Mouse (Mus musculus): Measurements from ENCODE around the gene Sorl1. TPM values are rescaled to one million over a fixed set of nuclear protein-coding genes. Genes with fewer than 3 reads are reported as not detected.

The Sorl1 gene
- polyA plus RNA-seq, 1 experiment from 2014 or later: 9.6 TPM

DNA sequence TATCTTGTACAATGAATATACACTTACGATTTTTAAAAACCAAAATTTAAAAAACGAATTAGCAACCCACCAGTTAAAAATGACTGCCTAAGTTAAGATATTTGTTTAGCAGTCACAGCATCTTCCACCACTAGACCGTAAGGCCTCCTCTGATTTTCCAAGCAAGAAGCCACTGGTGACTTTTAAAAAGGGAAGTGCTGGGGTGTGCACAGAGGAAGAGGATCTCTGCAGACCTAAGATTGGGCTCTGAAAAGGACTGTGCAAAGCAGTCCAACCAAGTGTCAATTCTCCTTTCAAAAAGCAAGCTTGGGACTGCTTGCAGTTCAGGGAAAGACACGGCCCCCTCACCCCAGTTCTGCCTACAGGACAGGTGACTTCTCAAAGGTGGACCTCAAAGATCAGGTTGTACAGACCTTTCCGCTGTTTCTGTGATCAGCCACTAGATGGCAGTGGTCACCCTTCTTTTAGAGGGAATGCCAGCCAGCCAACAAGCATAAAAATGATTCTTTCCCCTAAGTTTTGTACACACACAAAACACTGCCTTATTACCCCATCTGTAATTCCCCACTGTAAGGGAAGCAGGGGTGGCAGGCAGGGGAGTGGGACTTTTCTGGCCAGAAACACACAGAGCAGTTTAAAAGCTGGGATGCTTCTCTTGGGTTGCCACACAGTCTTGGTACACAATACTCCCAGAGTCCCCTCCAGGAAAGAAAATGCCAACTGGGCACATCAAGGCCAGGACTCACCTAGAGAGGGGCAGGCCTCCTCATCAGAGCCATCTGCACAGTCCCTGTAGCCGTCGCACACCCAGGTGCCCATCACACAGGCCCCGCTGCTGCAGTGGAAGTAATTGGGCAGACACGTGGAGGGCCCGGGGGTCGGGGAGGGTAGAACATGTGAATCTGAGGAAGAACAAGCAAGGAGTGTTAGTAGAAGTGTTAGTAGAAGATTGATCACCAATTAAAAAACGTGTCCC is 124.3 kb downstream of the Sorl1 start:
- 0 out of 2 replicates have a peak, but pooled peaks cover 3% of the 10 kb centered on the region for H3K27me3 ChIP-seq (replicated peaks)
- no peak overlapping the region for H3K9ac ChIP-seq
- no peaks in the 10 kb centered on the region; the same call in 1 of the 2 replicates for H3K4me1 ChIP-seq (replicated peaks)
- WGBS: 68% methylated on average over 12 of the region's 12 CpGs
- no peak overlapping the region for H3K4me2 ChIP-seq
- no peaks in the 10 kb centered on the region for H3K36me3 ChIP-seq
- H3K4me3 ChIP-seq: no peak overlapping the region
- H3K27ac ChIP-seq (ENCODE audit: poor library complexity, severe bottlenecking): no peak overlapping the region
- ATAC-seq (ENCODE audit: insufficient number of reproducible peaks, low FRiP score): no peak
- H3K9me3 ChIP-seq (replicated peaks): no peaks in the 10 kb centered on the region

DNA sequence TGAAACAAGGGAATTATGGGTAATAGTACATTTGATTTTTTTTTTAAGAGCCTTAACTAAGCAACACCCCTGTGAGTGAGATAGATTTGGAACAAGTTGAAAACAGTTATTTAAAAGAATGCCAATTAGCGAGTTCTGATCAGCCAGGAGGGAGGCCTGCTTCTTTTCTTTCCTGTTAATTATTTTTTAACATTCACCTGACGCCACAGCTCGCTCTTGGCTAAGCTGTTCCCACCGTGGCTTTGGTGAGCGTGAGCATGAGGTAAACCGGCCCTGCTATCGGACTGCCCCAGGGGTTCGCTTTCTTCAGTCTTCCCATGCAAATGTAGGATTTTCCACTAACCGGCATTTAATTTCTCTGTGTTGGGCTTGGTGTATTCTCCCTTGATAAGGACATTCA is 128.8 kb downstream of the Sorl1 start:
- 90% methylated on average over 9 of the region's 9 CpGs for WGBS
- H3K9ac ChIP-seq: no peak overlapping the region
- H3K9me3 ChIP-seq (replicated peaks): no peaks in the 10 kb centered on the region
- no peak for ATAC-seq (ENCODE audit: insufficient number of reproducible peaks, low FRiP score)
- no peak overlapping the region for H3K4me3 ChIP-seq
- H3K4me2 ChIP-seq: no peak overlapping the region
- H3K36me3 ChIP-seq: no peaks in the 10 kb centered on the region; the same call in 1 of the 2 replicates
- H3K27me3 ChIP-seq (replicated peaks): 0 out of 2 replicates have a peak, but pooled peaks cover 3% of the 10 kb centered on the region
- no peaks in the 10 kb centered on the region for H3K4me1 ChIP-seq (replicated peaks)
- no peak overlapping the region for H3K27ac ChIP-seq (ENCODE audit: poor library complexity, severe bottlenecking)

DNA sequence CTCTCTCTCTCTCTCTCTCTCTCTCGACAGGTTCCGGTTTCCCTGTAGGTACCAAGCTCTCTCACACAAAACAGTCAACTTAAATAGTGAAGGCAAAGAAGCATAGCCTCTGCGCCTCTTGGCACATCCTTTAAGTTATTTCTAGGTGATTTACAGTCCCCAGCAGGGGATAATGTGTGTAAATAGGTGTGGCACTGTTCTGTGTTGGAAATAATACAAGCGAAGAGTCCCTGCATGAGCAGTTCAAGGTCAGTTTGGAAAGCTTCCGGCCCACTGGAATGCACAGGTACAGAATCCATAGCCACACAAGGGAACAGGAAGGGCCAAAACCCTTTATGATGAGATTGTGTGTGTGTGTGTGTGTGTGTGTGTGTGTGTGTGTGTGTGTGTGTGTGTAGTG is 130.3 kb downstream of the Sorl1 start:
- Histone ChIP-seq H3K27ac (ENCODE audit: poor library complexity, severe bottlenecking) (no peak overlapping the region), H3K27me3 (replicated peaks) (0 out of 2 replicates have a peak, but pooled peaks cover 3% of the 10 kb centered on the region), H3K4me3 (no peak overlapping the region), H3K9ac (no peak overlapping the region), H3K4me1 (replicated peaks) (no peaks in the 10 kb centered on the region), H3K9me3 (replicated peaks) (no peaks in the 10 kb centered on the region), H3K4me2 (no peak overlapping the region), H3K36me3 (no peaks in the 10 kb centered on the region; the same call in 1 of the 2 replicates)
- 84% methylated on average over 5 of the region's 5 CpGs for WGBS
- no peak for ATAC-seq (ENCODE audit: insufficient number of reproducible peaks, low FRiP score)

DNA sequence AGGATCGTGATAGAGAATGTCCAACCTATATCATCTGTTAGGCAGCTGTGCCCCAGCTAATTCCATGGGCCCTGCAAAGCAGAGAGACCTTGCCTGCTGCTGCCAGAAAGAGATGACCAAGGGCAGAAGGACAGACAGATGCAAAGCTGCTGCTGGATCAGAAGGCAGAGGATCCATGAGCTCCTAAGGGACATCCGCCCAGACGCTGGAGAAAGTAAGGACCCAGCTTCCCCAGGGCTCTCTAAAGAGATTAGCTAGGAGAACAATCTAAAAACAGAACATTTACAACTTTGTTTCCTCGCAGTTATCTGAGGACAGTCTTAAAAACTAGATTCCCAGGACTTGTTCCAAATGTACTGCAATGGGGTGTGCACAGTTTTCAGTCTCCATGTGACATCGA is 131.3 kb downstream of the Sorl1 start:
- H3K4me2 ChIP-seq: no peak overlapping the region
- no peak overlapping the region for H3K4me3 ChIP-seq
- ATAC-seq (ENCODE audit: insufficient number of reproducible peaks, low FRiP score): no peak
- no peak overlapping the region for H3K9ac ChIP-seq
- H3K36me3 ChIP-seq: no peaks in the 10 kb centered on the region; the same call in 1 of the 2 replicates
- H3K9me3 ChIP-seq (replicated peaks): no peaks in the 10 kb centered on the region
- no peak overlapping the region for H3K27ac ChIP-seq (ENCODE audit: poor library complexity, severe bottlenecking)
- H3K4me1 ChIP-seq (replicated peaks): no peaks in the 10 kb centered on the region
- 62% methylated on average over 5 of the region's 5 CpGs for WGBS
- H3K27me3 ChIP-seq (replicated peaks): no peaks in the 10 kb centered on the region

DNA sequence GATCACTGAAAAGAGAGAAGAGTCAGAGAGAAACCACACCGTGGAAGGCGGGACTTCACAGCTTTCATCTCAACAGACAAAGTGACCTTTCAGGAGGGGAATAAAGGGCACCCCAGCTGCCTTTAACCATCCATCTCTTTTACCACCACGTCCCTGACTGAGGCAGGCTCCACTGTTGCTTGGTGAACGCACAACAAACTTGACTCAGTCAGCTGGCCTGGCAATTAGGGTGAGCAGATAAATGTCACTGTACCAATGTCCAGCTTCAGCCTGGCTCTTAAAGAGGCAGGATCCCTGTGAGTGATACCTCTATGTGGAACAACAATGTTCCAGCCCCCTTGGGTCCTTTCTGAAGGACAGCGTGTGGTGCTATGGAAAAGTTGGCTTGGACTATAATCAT is 138.5 kb downstream of the Sorl1 start:
- 0 out of 2 replicates have a peak, but pooled peaks cover 6% of the 10 kb centered on the region for H3K36me3 ChIP-seq
- H3K27me3 ChIP-seq (replicated peaks): no peaks in the 10 kb centered on the region
- H3K9me3 ChIP-seq (replicated peaks): no peaks in the 10 kb centered on the region
- no peak overlapping the region for H3K27ac ChIP-seq (ENCODE audit: poor library complexity, severe bottlenecking)
- peaks cover 23% of the 10 kb centered on the region for H3K4me1 ChIP-seq (replicated peaks)
- no peak for ATAC-seq (ENCODE audit: insufficient number of reproducible peaks, low FRiP score)
- no peak overlapping the region for H3K4me2 ChIP-seq
- WGBS: 64% methylated on average over 5 of the region's 5 CpGs
- H3K4me3 ChIP-seq: no peak overlapping the region
- H3K9ac ChIP-seq: no peak overlapping the region

DNA sequence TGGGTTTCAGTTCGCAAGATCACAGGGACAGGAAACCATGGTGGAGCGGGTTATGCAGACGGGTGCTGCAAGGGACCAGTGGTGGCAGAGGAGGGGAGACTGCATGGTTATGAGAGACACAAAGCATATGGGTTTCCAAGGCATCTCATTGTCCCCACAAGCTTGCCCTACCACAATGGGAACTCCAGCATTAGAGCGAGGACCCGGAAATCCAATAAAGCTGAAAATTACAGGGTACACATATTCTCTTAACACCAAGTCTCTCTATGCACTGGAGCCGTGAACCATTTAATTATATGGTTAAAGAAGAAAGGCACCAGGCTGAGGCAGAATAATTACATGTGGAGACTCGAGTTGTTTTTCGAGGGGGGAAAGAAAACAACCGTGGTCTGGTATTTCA is 139.0 kb downstream of the Sorl1 start:
- H3K4me3 ChIP-seq: no peak overlapping the region
- H3K27me3 ChIP-seq (replicated peaks): no peaks in the 10 kb centered on the region
- peaks cover 24% of the 10 kb centered on the region for H3K4me1 ChIP-seq (replicated peaks)
- no peak overlapping the region for H3K4me2 ChIP-seq
- H3K9ac ChIP-seq: no peak overlapping the region
- H3K36me3 ChIP-seq: 0 out of 2 replicates have a peak, but pooled peaks cover 6% of the 10 kb centered on the region
- WGBS: 74% methylated on average over 9 of the region's 9 CpGs
- ATAC-seq (ENCODE audit: insufficient number of reproducible peaks, low FRiP score): no peak
- H3K27ac ChIP-seq (ENCODE audit: poor library complexity, severe bottlenecking): no peak overlapping the region
- no peaks in the 10 kb centered on the region for H3K9me3 ChIP-seq (replicated peaks)

DNA sequence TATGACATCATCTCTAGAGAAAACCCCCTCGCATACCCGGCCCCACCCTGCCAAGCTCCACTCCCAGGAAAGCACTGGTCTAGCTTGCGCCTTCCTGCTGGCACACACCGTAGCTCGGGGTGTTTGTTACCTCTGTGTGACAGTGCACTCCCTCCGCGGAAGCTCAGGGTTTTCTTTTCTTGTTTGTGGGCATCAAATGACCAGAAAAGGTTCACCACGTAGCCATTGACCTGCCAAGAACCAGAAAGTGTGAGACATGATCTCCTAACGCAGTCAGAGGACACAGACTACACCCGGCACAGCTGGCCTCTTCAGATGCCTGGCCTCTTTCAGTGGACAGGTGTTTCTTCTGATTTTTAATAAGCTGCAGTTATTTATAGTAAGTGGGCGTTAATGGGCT is 139.8 kb downstream of the Sorl1 start:
- Histone ChIP-seq H3K27ac (ENCODE audit: poor library complexity, severe bottlenecking) (no peak overlapping the region), H3K27me3 (replicated peaks) (no peaks in the 10 kb centered on the region), H3K9me3 (replicated peaks) (no peaks in the 10 kb centered on the region), H3K36me3 (0 out of 2 replicates have a peak, but pooled peaks cover 6% of the 10 kb centered on the region), H3K4me3 (no peak overlapping the region), H3K4me1 (replicated peaks) (peaks cover 24% of the 10 kb centered on the region), H3K9ac (no peak overlapping the region), H3K4me2 (no peak overlapping the region)
- no peak for ATAC-seq (ENCODE audit: insufficient number of reproducible peaks, low FRiP score)
- WGBS: 80% methylated on average over 11 of the region's 11 CpGs

DNA sequence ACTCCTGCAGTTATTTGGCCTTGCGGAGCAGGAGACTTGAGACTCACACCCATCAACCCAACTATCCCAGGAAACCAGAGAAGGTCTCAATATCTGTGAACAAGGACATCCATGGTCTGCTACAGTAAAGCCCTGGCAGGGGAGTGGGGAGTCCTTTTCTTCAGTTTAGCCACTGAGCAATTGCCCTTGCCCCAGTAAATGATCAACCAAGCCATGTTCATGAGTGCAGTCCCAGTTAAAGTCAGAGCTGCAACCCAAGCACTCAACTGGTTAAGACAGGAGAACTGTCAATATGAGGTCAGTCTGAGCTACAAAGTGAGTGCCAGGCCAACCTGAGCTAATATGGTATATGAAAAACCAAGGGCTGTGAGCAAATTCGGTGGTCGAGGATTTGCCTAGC is 140.8 kb downstream of the Sorl1 start:
- WGBS: 92% methylated on average over 3 of the region's 3 CpGs
- ATAC-seq (ENCODE audit: insufficient number of reproducible peaks, low FRiP score): no peak

DNA sequence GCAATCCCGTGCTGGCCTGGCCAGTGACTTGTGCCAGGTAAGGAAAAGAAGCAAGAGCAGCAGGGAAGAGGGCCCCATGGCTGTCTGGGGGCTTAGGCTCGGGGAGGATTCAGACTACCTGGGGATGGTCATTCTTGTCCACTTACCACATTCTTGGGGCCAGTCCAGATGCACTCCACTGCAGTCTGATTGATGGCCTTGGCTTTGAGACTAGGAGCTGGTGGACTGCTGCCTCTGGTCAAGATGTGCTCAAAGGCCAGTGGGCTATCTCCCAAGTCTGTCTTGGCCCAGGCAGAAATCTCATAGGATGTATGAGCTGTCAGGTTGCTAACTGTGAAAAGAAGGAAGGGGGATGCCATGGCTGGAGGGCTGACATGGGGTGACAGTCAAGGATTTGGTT is 141.3 kb downstream of the Sorl1 start:
- Histone ChIP-seq H3K4me1 (replicated peaks) (peaks cover 35% of the 10 kb centered on the region), H3K27ac (ENCODE audit: poor library complexity, severe bottlenecking) (no peak overlapping the region), H3K36me3 (0 out of 2 replicates have a peak, but pooled peaks cover 6% of the 10 kb centered on the region), H3K9me3 (replicated peaks) (0 out of 2 replicates have a peak, but pooled peaks cover 2% of the 10 kb centered on the region), H3K9ac (no peak overlapping the region), H3K4me2 (no peak overlapping the region), H3K27me3 (replicated peaks) (no peaks in the 10 kb centered on the region), H3K4me3 (no peak overlapping the region)
- WGBS: 76% methylated on average over 2 of the region's 2 CpGs
- ATAC-seq (ENCODE audit: insufficient number of reproducible peaks, low FRiP score): no peak

More for the DNA sequence above, 140.8 kb downstream of the Sorl1 start:
- H3K9ac ChIP-seq: no peak overlapping the region
- no peak overlapping the region for H3K4me2 ChIP-seq
- no peak overlapping the region for H3K27ac ChIP-seq (ENCODE audit: poor library complexity, severe bottlenecking)
- 0 out of 2 replicates have a peak, but pooled peaks cover 6% of the 10 kb centered on the region for H3K36me3 ChIP-seq
- H3K4me1 ChIP-seq (replicated peaks): peaks cover 34% of the 10 kb centered on the region
- no peak overlapping the region for H3K4me3 ChIP-seq
- H3K9me3 ChIP-seq (replicated peaks): no peaks in the 10 kb centered on the region
- no peaks in the 10 kb centered on the region for H3K27me3 ChIP-seq (replicated peaks)

DNA sequence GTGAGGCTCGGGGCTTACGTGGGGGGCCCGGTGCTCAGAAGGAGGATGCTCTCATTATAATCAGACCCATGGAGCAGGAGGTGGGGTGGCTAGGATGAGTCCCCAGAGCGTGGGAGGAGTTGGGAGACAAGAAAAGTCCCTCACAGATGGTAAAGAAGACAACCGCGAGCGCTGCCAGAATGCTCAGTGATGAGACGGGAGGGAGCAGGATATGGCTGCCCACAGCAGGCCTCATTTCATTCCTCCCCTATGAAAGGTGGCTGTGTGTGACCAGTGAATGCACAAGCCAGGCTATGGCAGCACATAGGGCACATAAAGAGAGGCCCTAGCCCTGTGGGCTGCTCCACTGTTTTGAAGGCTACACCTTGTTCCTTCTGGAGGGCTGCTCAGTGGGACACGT is 142.1 kb downstream of the Sorl1 start:
- peaks cover 11% of the 10 kb centered on the region; the same call in 1 of the 2 replicates for H3K36me3 ChIP-seq
- H3K27me3 ChIP-seq (replicated peaks): no peaks in the 10 kb centered on the region
- peaks cover 7% of the 10 kb centered on the region; the same call in 1 of the 2 replicates for H3K9me3 ChIP-seq (replicated peaks)
- ATAC-seq (ENCODE audit: insufficient number of reproducible peaks, low FRiP score): no peak
- H3K27ac ChIP-seq (ENCODE audit: poor library complexity, severe bottlenecking): no peak overlapping the region
- H3K4me3 ChIP-seq: no peak overlapping the region
- H3K4me1 ChIP-seq (replicated peaks): peaks cover 35% of the 10 kb centered on the region
- H3K9ac ChIP-seq: no peak overlapping the region
- H3K4me2 ChIP-seq: no peak overlapping the region
- WGBS: 88% methylated on average over 9 of the region's 9 CpGs

DNA sequence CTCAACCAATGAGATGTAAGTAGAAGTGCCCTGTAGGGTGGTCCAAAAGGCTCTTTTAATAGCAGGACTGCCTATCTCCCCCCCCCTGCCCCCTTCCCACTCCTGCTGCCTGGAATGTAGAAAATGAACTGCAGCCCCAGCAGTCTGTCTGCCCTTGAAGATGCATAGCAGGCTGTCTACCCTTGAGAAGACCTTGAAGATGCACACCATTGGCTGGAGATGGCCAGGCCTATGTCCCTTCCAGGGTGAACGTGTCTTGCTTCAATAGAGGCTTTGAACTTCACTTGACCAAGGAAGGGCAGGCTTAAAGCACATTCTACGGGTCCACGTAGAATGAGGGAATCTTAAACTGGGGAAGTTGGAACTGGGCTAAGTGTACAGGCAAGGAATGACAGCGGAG is 142.8 kb downstream of the Sorl1 start:
- peaks cover 7% of the 10 kb centered on the region; the same call in 1 of the 2 replicates for H3K9me3 ChIP-seq (replicated peaks)
- ATAC-seq (ENCODE audit: insufficient number of reproducible peaks, low FRiP score): no peak
- H3K9ac ChIP-seq: no peak overlapping the region
- 67% methylated on average over 4 of the region's 4 CpGs for WGBS
- H3K27me3 ChIP-seq (replicated peaks): no peaks in the 10 kb centered on the region
- peak overlapping the region; percentile 44; the same call in 1 of the 2 replicates for H3K27ac ChIP-seq (ENCODE audit: poor library complexity, severe bottlenecking)
- H3K4me3 ChIP-seq: no peak overlapping the region
- H3K4me1 ChIP-seq (replicated peaks): peaks cover 38% of the 10 kb centered on the region
- no peak overlapping the region for H3K4me2 ChIP-seq
- peaks cover 5% of the 10 kb centered on the region; the same call in 1 of the 2 replicates for H3K36me3 ChIP-seq

All from heart, embryonic 12.5 days (tissue).